Mouse (Mus musculus) liver, postnatal 0 days (tissue): ENCODE measurements around the gene Znhit2. TPM values are rescaled to one million over a fixed set of nuclear protein-coding genes. Genes with fewer than 3 reads are reported as not detected.

ENCODE experiments used
- ATAC-seq: fragments of 200-750 bp; cut with Nextera tagmentation; 2 replicates; pipeline ENCODE4 v1.8.0; 2017; ENCODE audit warnings: mild to moderate bottlenecking, moderate library complexity
- DNase-seq: peaks from one replicate; pipeline ENCODE4 v3.0.0-alpha.2; 2016
- H3K27ac ChIP-seq: fragments of 300-500 bp; sonication (generic); 2 replicates; pipeline ENCODE4 v1.5.1; 2014; ENCODE audit warnings: antibody characterized with exemption, moderate library complexity, mild to moderate bottlenecking, low read depth
- H3K27me3 ChIP-seq: fragments of 300-500 bp; sonication (generic); 2 replicates; pipeline ENCODE4 v1.6.1; 2014; ENCODE audit warnings: low read length, control low read depth, mixed read lengths; ENCODE audit not compliant: insufficient read depth
- H3K36me3 ChIP-seq: fragments of 300-500 bp; sonication (generic); replicated peaks from 2 replicates; pipeline ENCODE4 v1.6.1; 2014; ENCODE audit warnings: mild to moderate bottlenecking, control low read depth, low read length, moderate library complexity, mixed read lengths; ENCODE audit not compliant: insufficient read depth
- H3K4me1 ChIP-seq: fragments of 300-500 bp; sonication (generic); 2 replicates; pipeline ENCODE4 v1.6.1; 2014; ENCODE audit warnings: antibody characterized with exemption, mild to moderate bottlenecking, control low read depth; ENCODE audit not compliant: insufficient read depth
- H3K4me2 ChIP-seq: fragments of 300-500 bp; sonication (generic); 2 replicates; pipeline ENCODE4 v1.6.1; 2014; ENCODE audit warnings: low read depth, mild to moderate bottlenecking, low read length, moderate library complexity, mixed read lengths
- H3K4me3 ChIP-seq: fragments of 300-500 bp; sonication (generic); 2 replicates; pipeline ENCODE4 v1.5.1; 2014; ENCODE audit warnings: low read depth, low read length
- H3K9ac ChIP-seq: fragments of 300-500 bp; sonication (generic); replicated peaks from 2 replicates; pipeline ENCODE4 v1.6.1; 2014; ENCODE audit warnings: mild to moderate bottlenecking, moderate library complexity
- H3K9me3 ChIP-seq: fragments of 300-500 bp; sonication (generic); 2 replicates; pipeline ENCODE4 v1.6.1; 2016; ENCODE audit warnings: mild to moderate bottlenecking, control low read depth, low read length, mixed read lengths
- CTCF ChIP-seq: sonication (generic); IDR thresholded peaks from 2 replicates; pipeline ENCODE4 v1.5.1; 2016; ENCODE audit warnings: antibody characterized with exemption, low read depth
- EP300 ChIP-seq: IDR thresholded peaks from 2 replicates; pipeline ENCODE4 v1.6.1; 2016; ENCODE audit warnings: antibody characterized with exemption, low read depth, mild to moderate bottlenecking
- WGBS: fragments of 180-500 bp; shearing (Covaris S2); extraction: QIAGEN DNeasy Blood & Tissue Kit; methylation state at CpG from one replicate; pipeline ENCODE4 v1.1.7; 2014; ENCODE audit not compliant: insufficient replicate concordance; 5-methylcytosine and 5-hydroxymethylcytosine counted together
- polyA plus RNA-seq: library from polyadenylated mRNA; unstranded; fragments of >200 nt; fragmentation: Nextera tagmentation; extraction: Ambion mirVana; gene quantifications from 2 replicates; pipeline ENCODE4 v1.2.1, GENCODE M21; 2015

The Znhit2 gene
- polyA plus RNA-seq, 1 experiment from 2014 or later = 30.2 TPM

DNA sequence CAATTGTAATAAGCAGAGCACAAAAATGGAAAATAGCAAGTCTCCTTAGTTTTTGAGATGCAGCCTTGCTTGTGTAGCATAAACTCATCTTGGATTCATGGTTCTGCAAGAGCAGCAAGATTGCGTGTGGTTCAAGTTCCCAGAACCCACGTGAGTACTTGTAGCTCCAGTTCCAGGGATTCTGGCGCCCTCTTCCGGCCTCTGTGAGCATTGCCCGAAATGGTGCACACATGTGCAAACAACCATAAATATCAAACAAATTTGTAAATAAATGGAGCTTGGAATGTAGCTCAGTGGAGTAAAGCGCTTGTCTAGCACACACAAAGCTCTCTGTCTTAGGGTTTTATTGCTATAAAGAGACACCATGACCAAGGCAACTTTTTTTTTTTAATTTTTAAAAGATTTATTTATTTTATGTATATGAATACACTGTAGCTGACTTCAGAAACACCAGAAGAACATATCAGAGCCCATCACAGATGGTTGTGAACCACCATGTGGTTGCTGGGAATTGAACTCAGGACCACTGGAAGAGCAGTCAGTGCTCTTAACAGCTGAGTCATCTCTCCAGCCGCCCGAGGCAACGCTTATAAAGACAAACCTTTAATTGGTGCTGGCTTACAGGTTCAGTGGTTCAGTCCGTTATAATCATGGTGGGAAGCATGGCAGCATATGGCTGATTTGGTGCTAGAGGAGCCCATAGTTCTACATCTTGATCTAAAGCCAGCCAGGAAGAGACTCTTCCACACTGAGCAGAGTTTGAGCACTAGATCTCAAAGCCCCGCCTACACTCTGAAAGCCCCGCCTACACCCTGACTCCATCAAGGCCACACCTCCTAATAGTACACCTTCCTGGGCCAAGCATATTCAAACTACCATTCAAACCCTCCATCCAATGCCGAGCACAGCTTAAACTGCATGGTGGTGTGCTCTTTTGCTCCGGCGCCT lies 42.6 kb upstream of the Znhit2 start:
- Histone ChIP-seq H3K27me3 (no peaks in the 10 kb centered on the region), H3K27ac (no peak overlapping the region; the same call in 1 of the 2 replicates), H3K36me3 (no peaks in the 10 kb centered on the region), H3K9me3 (no peaks in the 10 kb centered on the region), H3K4me1 (peaks cover 36% of the 10 kb centered on the region), H3K9ac (no peak overlapping the region), H3K4me2 (peak overlapping the region; percentile 7; the same call in 1 of the 2 replicates), H3K4me3 (peak overlapping the region; percentile 32; the same call in 1 of the 2 replicates)
- WGBS = 23% methylated on average over 15 of the region's 15 CpGs
- TF ChIP-seq EP300 (0 out of 2 replicates have a peak, but pooled peaks have one; percentile 25), CTCF (peak; percentile 98)
- peak; percentile 93 for DNase-seq
- ATAC-seq = peak; percentile 46

DNA sequence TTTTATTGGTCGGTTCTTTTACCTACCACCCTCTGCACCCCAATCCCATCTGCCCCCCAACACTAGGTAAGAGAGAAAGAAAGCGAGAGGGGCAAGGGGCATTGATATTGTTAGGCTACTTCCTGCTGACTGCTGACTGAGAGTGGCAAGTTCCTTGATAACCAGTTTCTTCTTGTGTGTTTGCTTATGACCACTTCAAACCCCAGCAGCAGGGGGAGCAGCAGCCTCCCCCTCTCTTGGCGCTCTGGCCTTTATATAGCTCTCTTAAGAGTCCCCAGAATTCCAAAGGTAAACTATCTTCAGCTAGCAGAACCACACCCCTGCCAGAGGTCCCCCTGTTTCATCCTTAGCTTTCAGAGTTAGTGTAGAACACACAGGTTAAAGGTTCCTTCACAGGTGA lies 40.7 kb upstream of the Znhit2 start:
- H3K4me1 ChIP-seq = peaks cover 22% of the 10 kb centered on the region
- H3K4me2 ChIP-seq = no peak overlapping the region
- 55% methylated on average over 3 of the region's 3 CpGs for WGBS
- no peak overlapping the region for H3K4me3 ChIP-seq
- DNase-seq (no peak), ATAC-seq (no peak)
- H3K9ac ChIP-seq = no peak overlapping the region
- H3K36me3 ChIP-seq = no peaks in the 10 kb centered on the region
- H3K27ac ChIP-seq = no peak overlapping the region
- no peaks in the 10 kb centered on the region for H3K9me3 ChIP-seq
- TF ChIP-seq EP300 = no peak
- peak; percentile 32 for TF ChIP-seq CTCF
- H3K27me3 ChIP-seq = no peaks in the 10 kb centered on the region

DNA sequence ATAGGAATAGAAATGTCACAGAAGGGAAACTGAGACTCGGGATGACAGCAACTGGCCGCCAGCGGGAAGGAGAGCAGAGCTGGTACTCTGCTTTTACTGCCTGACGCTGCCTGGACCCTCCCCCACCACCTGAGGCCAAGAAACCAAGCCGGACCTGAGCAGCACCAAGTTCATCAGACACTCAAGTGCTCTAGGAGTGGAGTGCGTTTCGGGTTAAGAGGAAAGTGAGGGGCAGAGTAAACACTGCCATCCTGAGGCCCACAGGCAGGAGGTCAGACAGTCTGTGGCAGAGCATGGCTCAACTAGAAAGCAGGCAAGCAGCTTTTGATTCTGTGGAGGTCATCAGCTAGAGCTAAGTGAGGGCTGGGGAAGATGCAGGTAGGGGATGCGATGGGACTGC lies 37.9 kb upstream of the Znhit2 start:
- Histone ChIP-seq H3K9ac (no peak overlapping the region), H3K27ac (no peak overlapping the region), H3K4me3 (no peak overlapping the region), H3K4me2 (no peak overlapping the region), H3K4me1 (peaks cover 8% of the 10 kb centered on the region; the same call in 1 of the 2 replicates), H3K36me3 (no peaks in the 10 kb centered on the region), H3K27me3 (no peaks in the 10 kb centered on the region), H3K9me3 (no peaks in the 10 kb centered on the region)
- WGBS = 77% methylated on average over 8 of the region's 8 CpGs
- ATAC-seq (no peak), DNase-seq (no peak)
- no peak for TF ChIP-seq CTCF
- no peak for TF ChIP-seq EP300

DNA sequence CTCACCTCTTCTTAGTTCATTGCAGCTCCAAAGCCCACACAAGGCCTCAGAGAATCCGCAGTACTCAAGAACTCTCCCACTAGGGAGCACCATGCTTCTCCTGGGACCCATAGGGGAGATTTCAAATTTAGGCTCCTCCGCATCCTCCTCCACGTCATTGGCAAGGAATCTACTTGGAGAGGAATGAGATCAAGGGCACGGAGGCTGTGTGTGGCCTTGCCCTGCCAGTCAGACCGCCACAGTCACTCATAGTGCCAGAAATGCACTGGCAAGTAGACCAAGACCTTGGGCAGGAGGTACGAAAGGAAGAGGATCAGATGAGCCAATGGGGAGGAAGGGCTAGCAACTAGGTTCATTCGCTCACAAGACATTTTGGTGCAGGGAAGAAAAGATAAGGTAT lies 37.1 kb upstream of the Znhit2 start:
- 80% methylated on average over 7 of the region's 7 CpGs for WGBS
- Histone ChIP-seq H3K27ac (no peak overlapping the region), H3K4me1 (0 out of 2 replicates have a peak, but pooled peaks cover under 1% of the 10 kb centered on the region), H3K4me3 (no peak overlapping the region), H3K9ac (no peak overlapping the region), H3K36me3 (no peaks in the 10 kb centered on the region), H3K4me2 (no peak overlapping the region), H3K27me3 (no peaks in the 10 kb centered on the region), H3K9me3 (no peaks in the 10 kb centered on the region)
- no peak for ATAC-seq
- DNase-seq = no peak
- TF ChIP-seq EP300 = no peak

DNA sequence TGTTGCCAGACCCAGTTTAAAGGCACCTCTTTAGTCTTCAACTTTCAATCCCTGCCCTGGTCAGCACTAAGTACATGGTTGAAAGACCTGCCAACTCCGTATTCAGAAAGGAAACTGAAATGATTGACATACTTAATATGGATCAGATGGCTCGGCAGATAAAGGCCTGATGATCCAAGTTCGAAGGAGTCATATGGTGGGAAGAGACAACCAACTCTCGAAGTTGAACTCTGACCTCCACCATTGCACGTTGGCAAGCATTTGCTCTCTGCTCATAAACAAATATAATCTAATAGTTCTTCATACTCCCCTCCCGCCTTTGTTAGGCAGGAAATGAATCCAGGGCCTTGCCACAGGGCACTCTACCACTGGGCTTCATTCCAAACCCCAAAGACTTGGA lies 32.0 kb upstream of the Znhit2 start:
- Histone ChIP-seq H3K27ac (no peak overlapping the region), H3K4me3 (no peak overlapping the region), H3K4me1 (no peaks in the 10 kb centered on the region), H3K4me2 (no peak overlapping the region), H3K9me3 (no peaks in the 10 kb centered on the region), H3K27me3 (no peaks in the 10 kb centered on the region), H3K36me3 (no peaks in the 10 kb centered on the region), H3K9ac (no peak overlapping the region)
- TF ChIP-seq CTCF = no peak
- TF ChIP-seq EP300 = no peak
- whole genome bisulfite sequencing = 69% methylated on average over 6 of the region's 6 CpGs
- ATAC-seq (no peak), DNase-seq (no peak)

DNA sequence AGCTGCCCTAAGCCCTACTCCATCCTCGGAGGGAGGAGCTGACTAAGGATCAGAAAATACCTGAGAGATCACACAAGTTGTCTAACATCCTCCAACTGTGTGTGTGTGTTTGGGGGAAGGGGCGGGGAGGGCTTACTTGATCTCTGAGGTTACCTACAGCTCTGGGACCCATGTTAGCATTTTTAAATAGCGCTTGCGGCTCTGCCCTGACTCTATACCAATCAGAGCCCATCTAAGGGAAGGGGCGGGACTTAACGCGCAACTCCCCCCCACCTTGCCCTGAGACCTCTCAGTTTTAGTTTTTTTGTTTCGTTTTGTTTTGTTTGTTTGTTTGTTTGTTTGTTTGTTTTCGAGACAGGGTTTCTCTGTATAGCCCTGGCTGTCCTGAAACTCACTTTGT lies 31.6 kb upstream of the Znhit2 start:
- Histone ChIP-seq H3K4me1 (no peaks in the 10 kb centered on the region), H3K27me3 (no peaks in the 10 kb centered on the region), H3K9ac (no peak overlapping the region), H3K27ac (no peak overlapping the region), H3K4me2 (no peak overlapping the region), H3K4me3 (no peak overlapping the region), H3K9me3 (no peaks in the 10 kb centered on the region), H3K36me3 (no peaks in the 10 kb centered on the region)
- DNase-seq (no peak), ATAC-seq (no peak)
- 68% methylated on average over 9 of the region's 9 CpGs for WGBS
- TF ChIP-seq CTCF (no peak), EP300 (no peak)
